Mouse (Mus musculus) liver, embryonic 14.5 days (tissue): Measurements from ENCODE around the gene Vsig10.

Experiments
- CTCF ChIP-seq: IDR thresholded peaks from 2 replicates; pipeline ENCODE4 v1.5.1; 2016; ENCODE audit warnings: antibody characterized with exemption, low read depth, control low read depth
- EP300 ChIP-seq: IDR thresholded peaks from 2 replicates; pipeline ENCODE4 v1.6.1; 2016; ENCODE audit warnings: antibody characterized with exemption, low read depth

- TF ChIP-seq CTCF (no peak), EP300 (no peak)
These were observed 72.0 kb downstream of the Vsig10 start for GRCm38 (mm10) chr5:117390895-117391294.
